Mouse (Mus musculus) E14TG2a.4 (cell line): ENCODE measurements around the gene Mad1l1.

Experiments
- H3K27me3 ChIP-seq: 2 replicates; pipeline ENCODE4 v1.6.1; 2014; ENCODE audit warnings: low read length, control low read depth; ENCODE audit not compliant: insufficient read depth
- H3K36me3 ChIP-seq: 2 replicates; pipeline ENCODE4 v1.6.1; 2014; ENCODE audit warnings: low read length, control low read depth; ENCODE audit not compliant: insufficient read depth
- H3K4me1 ChIP-seq: replicated peaks from 2 replicates; pipeline ENCODE4 v1.6.1; 2014; ENCODE audit warnings: low read depth, low read length, control low read depth
- H3K4me3 ChIP-seq: replicated peaks from 2 replicates; pipeline ENCODE4 v1.5.1; 2014; ENCODE audit warnings: mild to moderate bottlenecking, low read length
- H3K9me3 ChIP-seq: 2 replicates; pipeline ENCODE4 v1.6.1; 2014; ENCODE audit warnings: low read length, control low read depth
- CTCF ChIP-seq: conservative IDR thresholded peaks from 2 replicates; pipeline ENCODE4 v1.5.1; 2014; ENCODE audit warnings: low read length
- NANOG ChIP-seq: IDR thresholded peaks from 2 replicates; pipeline ENCODE4 v1.6.1; 2014; ENCODE audit warnings: borderline replicate concordance, low read length, mixed read lengths
- POU5F1 ChIP-seq: IDR thresholded peaks from 2 replicates; pipeline ENCODE4 v1.6.1; 2014; ENCODE audit warnings: low read length, borderline replicate concordance

Mad1l1 gene

DNA sequence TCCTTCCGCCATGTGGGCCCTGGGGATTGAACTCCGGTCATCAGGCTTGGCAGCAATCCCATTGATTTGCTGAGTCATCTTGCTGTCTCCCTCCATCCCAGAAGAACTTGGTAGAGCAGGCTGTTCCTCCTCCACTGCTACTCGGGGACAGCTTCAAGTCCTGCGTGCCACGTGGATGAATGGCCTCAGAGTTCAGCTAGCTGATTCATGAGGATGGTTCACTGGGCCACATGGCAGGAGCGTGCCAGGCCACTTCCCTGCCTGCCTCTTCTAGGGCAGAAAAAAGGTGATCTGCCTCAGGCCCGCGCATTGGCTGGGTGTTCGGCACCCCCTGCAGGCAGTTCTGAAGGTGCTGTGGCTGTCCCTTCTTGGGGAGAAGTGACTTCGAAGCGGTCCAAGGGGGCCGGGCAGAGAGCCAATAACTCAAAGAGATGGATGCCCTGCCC, 351.1 kb downstream of the Mad1l1 start:
- H3K27me3 ChIP-seq: peaks cover 82% of the 10 kb centered on the region
- peaks cover 58% of the 10 kb centered on the region for H3K4me1 ChIP-seq
- TF ChIP-seq NANOG (no peak), CTCF (peak; percentile 23)
- no peaks in the 10 kb centered on the region for H3K36me3 ChIP-seq
- H3K4me3 ChIP-seq: no peak overlapping the region
- no peaks in the 10 kb centered on the region for H3K9me3 ChIP-seq

GRCm38 (mm10) chr5:139969151-139969948, 352.0 kb downstream of the Mad1l1 start:
- no peak overlapping the region for H3K4me3 ChIP-seq
- H3K9me3 ChIP-seq: no peaks in the 10 kb centered on the region
- peaks cover 81% of the 10 kb centered on the region for H3K27me3 ChIP-seq
- no peaks in the 10 kb centered on the region for H3K36me3 ChIP-seq
- TF ChIP-seq POU5F1: no peak
- no peak for TF ChIP-seq NANOG
- H3K4me1 ChIP-seq: peaks cover 55% of the 10 kb centered on the region

GRCm38 (mm10) chr5:139965596-139965995, 355.8 kb downstream of the Mad1l1 start:
- no peaks in the 10 kb centered on the region for H3K36me3 ChIP-seq
- no peaks in the 10 kb centered on the region for H3K9me3 ChIP-seq
- peaks cover 54% of the 10 kb centered on the region for H3K27me3 ChIP-seq
- TF ChIP-seq NANOG: no peak
- TF ChIP-seq CTCF: no peak
- no peak for TF ChIP-seq POU5F1
- H3K4me1 ChIP-seq: peaks cover 24% of the 10 kb centered on the region
- H3K4me3 ChIP-seq: peak overlapping the region; percentile 45

DNA sequence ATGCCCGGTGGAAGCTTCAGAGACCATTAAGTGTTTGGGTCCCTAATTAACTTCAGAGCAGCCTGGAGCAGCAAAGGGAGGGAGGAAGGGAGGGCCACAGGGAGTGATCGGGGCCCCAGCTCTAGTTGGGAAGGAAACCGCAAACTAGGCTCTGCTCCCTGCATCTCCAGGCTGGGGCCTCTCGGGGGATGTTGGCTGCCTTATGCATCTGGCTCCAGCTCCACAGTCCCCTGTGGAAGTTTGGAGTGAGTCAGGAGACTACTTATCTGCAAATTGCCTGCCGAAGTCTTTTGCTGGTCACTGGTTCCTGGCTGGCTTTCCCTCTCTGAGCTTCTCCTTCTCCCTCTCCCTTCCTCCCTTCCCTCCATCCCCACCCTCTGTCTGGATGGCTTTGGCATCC, 357.0 kb downstream of the Mad1l1 start:
- H3K4me1 ChIP-seq: peaks cover 14% of the 10 kb centered on the region
- H3K4me3 ChIP-seq: no peak overlapping the region
- no peaks in the 10 kb centered on the region for H3K36me3 ChIP-seq
- H3K9me3 ChIP-seq: no peaks in the 10 kb centered on the region
- TF ChIP-seq CTCF (no peak), POU5F1 (no peak)
- H3K27me3 ChIP-seq: peaks cover 52% of the 10 kb centered on the region

- no peaks in the 10 kb centered on the region for H3K36me3 ChIP-seq
- no peaks in the 10 kb centered on the region for H3K9me3 ChIP-seq
- TF ChIP-seq CTCF: no peak
- TF ChIP-seq POU5F1: no peak
- no peak for TF ChIP-seq NANOG
- no peak overlapping the region for H3K4me3 ChIP-seq
- peaks cover 56% of the 10 kb centered on the region for H3K27me3 ChIP-seq
- peaks cover 18% of the 10 kb centered on the region for H3K4me1 ChIP-seq
These were observed 361.6 kb downstream of the Mad1l1 start for GRCm38 (mm10) chr5:139959741-139960140.
